In genomic region chr6:113530932-113531839, GRCm38 (mm10) we compare ENCODE assay signal across 8 mouse cellular contexts. TPM values are rescaled to one million over a fixed set of nuclear protein-coding genes. Genes with fewer than 3 reads are reported as not detected.
A peak's percentile ranks its signal among the peaks of the same experiment; 100 is the strongest.
DNase-seq lines count a peak whose midpoint lies in the region; ATAC-seq lines count a peak whose summit lies in the region.

TSS of gene Emc3 (minus strand) at chr6:113531652.
TSS of gene Fancd2 (plus strand) at chr6:113531682.

- peak; percentile 97 to 98 for DNase-seq in adrenal gland, adult 18-20 months (ENCODE audit: low spot score in 2 of 2)
- DNase-seq in embryo, embryonic 10.5 days (ENCODE audit: low spot score) = peak; percentile 92
- DNase-seq in gastrocnemius, postnatal 25 days = peak; percentile 85
- peak; percentile 100 for DNase-seq in intestine, embryonic 14.5 days (ENCODE audit: low spot score)
- DNase-seq in left cerebral cortex, postnatal 10 days (ENCODE audit: extremely low spot score in 1 of 2, low spot score in 2 of 2) = peak; percentile 91 to 92
- DNase-seq in right cerebral cortex, postnatal 10 days (ENCODE audit: low spot score in 2 of 2) = peak; percentile 92 to 95
- peak; percentile 90 for DNase-seq in urinary bladder, postnatal 14 days (ENCODE audit: low spot score)

- peak within 1 kb of the TSS; percentile 56 for H3K4me2 ChIP-seq in intestine, embryonic 14.5 days (ENCODE audit: low read length)

- H3K4me1 ChIP-seq in intestine, embryonic 14.5 days (replicated peaks; ENCODE audit: control insufficient read depth, insufficient read depth, low read length) = peaks cover 9% of the 10 kb centered on the region; the same call in 1 of the 2 replicates

- peaks cover 20% of the 10 kb centered on the region for H3K36me3 ChIP-seq in intestine, embryonic 14.5 days (ENCODE audit: control insufficient read depth, insufficient read depth, low read length)

- intact Hi-C loops in left cerebral cortex, postnatal 10 days (cut with DNase I) = no loop called here

- ATAC-seq in intestine, embryonic 14.5 days (replicated peaks; ENCODE audit: low FRiP score, low TSS enrichment, low read depth) = peak; percentile 92
- peak; percentile 97 for ATAC-seq in megakaryocyte progenitor cell, adult 5-6 weeks (replicated peaks; ENCODE audit: poor library complexity)

- H3K9ac ChIP-seq in intestine, embryonic 14.5 days (ENCODE audit: low read length) = peak within 1 kb of the TSS; percentile 83

- 1% methylated on average over 47 of the region's 47 CpGs for WGBS in intestine, embryonic 14.5 days

- H3K4me3 ChIP-seq in intestine, embryonic 14.5 days (ENCODE audit: low read depth, low read length) = peak within 1 kb of the TSS; percentile 98

- H3K27ac ChIP-seq in intestine, embryonic 14.5 days (ENCODE audit: low read depth) = peak within 1 kb of the TSS; percentile 71; the same call in 1 of the 2 replicates

- no peaks in the 10 kb centered on the region for H3K9me3 ChIP-seq in intestine, embryonic 14.5 days (ENCODE audit: control insufficient read depth, low read length)

- no peaks in the 10 kb centered on the region for H3K27me3 ChIP-seq in intestine, embryonic 14.5 days (replicated peaks; ENCODE audit: control insufficient read depth, insufficient read depth, low read length)

RNA-seq across cellular contexts. Expression of gene Emc3, which starts in this region (rescaled TPM):
- 100 to 1,000 TPM in 1 of 2 experiments, 10 to 100 TPM in 1; 89.8 to 107 TPM for total RNA-seq in adrenal gland, adult 18-20 months (2021)
- total RNA-seq in gastrocnemius, postnatal 25 days (2021) = 10 to 100 TPM; 50.3 to 66.7 TPM
- 84.7 and 89.7 TPM in 2 replicates for polyA plus RNA-seq in intestine, embryonic 14.5 days (2014; fragmentation: Nextera tagmentation; extraction: Ambion mirVana)
- total RNA-seq in left cerebral cortex, postnatal 10 days (2021) = 10 to 100 TPM; 78.8 to 79.2 TPM
- total RNA-seq in megakaryocyte progenitor cell, adult 5-6 weeks (2015) = 60.4 and 64.5 TPM in 2 replicates
- total RNA-seq in megakaryocyte progenitor cell, adult 5-6 weeks (2017) = 31.7 and 34.5 TPM in 2 replicates

RNA-seq across cellular contexts. Expression of gene Fancd2, which starts in this region (rescaled TPM):
- total RNA-seq in adrenal gland, adult 18-20 months (2021) = under 1 TPM; 0.19 to 0.43 TPM
- under 1 TPM; 0.41 to 0.56 TPM for total RNA-seq in gastrocnemius, postnatal 25 days (2021)
- polyA plus RNA-seq in intestine, embryonic 14.5 days (2014; fragmentation: Nextera tagmentation; extraction: Ambion mirVana) = 13.1 and 13.9 TPM in 2 replicates
- 1 to 10 TPM; 3.3 to 3.6 TPM for total RNA-seq in left cerebral cortex, postnatal 10 days (2021)
- 24.0 and 24.3 TPM in 2 replicates for total RNA-seq in megakaryocyte progenitor cell, adult 5-6 weeks (2015)
- 26.6 and 27.4 TPM in 2 replicates for total RNA-seq in megakaryocyte progenitor cell, adult 5-6 weeks (2017)

Comparison
In these comparisons a context has a peak if more than half of its experiments do, and no peak if none do; other contexts are left out.
1. Peak in every context shown above with its lines: DNase-seq, ATAC-seq, H3K4me3 ChIP-seq and H3K27ac ChIP-seq.
2. RNA of gene Fancd2 (total RNA-seq): 24.0 to 27.4 TPM in megakaryocyte progenitor cell, adult 5-6 weeks; 3.3 to 3.6 TPM in left cerebral cortex, postnatal 10 days, 0.41 to 0.56 TPM in gastrocnemius, postnatal 25 days and 0.19 to 0.43 TPM in adrenal gland, adult 18-20 months; every median in the first group is over 4 times any median in the second.